Mouse (Mus musculus) midbrain, postnatal 0 days (tissue): ENCODE measurements at regions not wholly inside any gene's neighbourhood (a gene's known extent, or its start where the extent isn't known, plus 50 kb on each side); places are given as distances from the start of the nearest gene placed in this dataset.
A peak's percentile ranks its signal among the peaks of the same experiment; 100 is the strongest.

Experiments
- ATAC-seq: fragments of 200-750 bp; cut with Nextera tagmentation; 2 replicates; pipeline ENCODE4 v1.8.0; 2017; ENCODE audit warnings: moderate number of reproducible peaks, mild to moderate bottlenecking, moderate TSS enrichment, moderate library complexity; ENCODE audit not compliant: low FRiP score
- DNase-seq: peaks from one replicate; pipeline ENCODE4 v3.0.0-alpha.2; 2015; ENCODE audit warnings: low spot score
- H3K27ac ChIP-seq: fragments of 300-500 bp; sonication (generic); 2 replicates; pipeline ENCODE4 v1.5.1; 2014; ENCODE audit warnings: low read depth, mild to moderate bottlenecking, low read length, mixed read lengths
- H3K27me3 ChIP-seq: fragments of 300-500 bp; sonication (generic); 2 replicates; pipeline ENCODE4 v1.6.1; 2014; ENCODE audit warnings: low read length, control low read depth, mixed read lengths; ENCODE audit not compliant: insufficient read depth
- H3K36me3 ChIP-seq: fragments of 300-500 bp; sonication (generic); 2 replicates; pipeline ENCODE4 v1.6.1; 2014; ENCODE audit warnings: low read length, control low read depth, mixed read lengths; ENCODE audit not compliant: insufficient read depth
- H3K4me1 ChIP-seq: fragments of 300-500 bp; sonication (generic); 2 replicates; pipeline ENCODE4 v1.6.1; 2014; ENCODE audit warnings: mild to moderate bottlenecking, control low read depth, antibody characterized with exemption, low read length, mixed read lengths; ENCODE audit not compliant: insufficient read depth
- H3K4me2 ChIP-seq: fragments of 300-500 bp; sonication (generic); 2 replicates; pipeline ENCODE4 v1.6.1; 2014; ENCODE audit warnings: low read depth, mild to moderate bottlenecking, low read length, mixed read lengths; ENCODE audit not compliant: poor library complexity, severe bottlenecking
- H3K4me3 ChIP-seq: fragments of 300-500 bp; sonication (generic); 2 replicates; pipeline ENCODE4 v1.5.1; 2014; ENCODE audit warnings: low read depth, mild to moderate bottlenecking, low read length, moderate library complexity
- H3K9ac ChIP-seq: fragments of 300-500 bp; sonication (generic); replicated peaks from 2 replicates; pipeline ENCODE4 v1.6.1; 2014; ENCODE audit warnings: mild to moderate bottlenecking, low read length, moderate library complexity, mixed read lengths; ENCODE audit not compliant: poor library complexity, severe bottlenecking
- H3K9me3 ChIP-seq: fragments of 300-500 bp; sonication (generic); 2 replicates; pipeline ENCODE4 v1.6.1; 2016; ENCODE audit warnings: low read length, control low read depth
- CTCF ChIP-seq: IDR thresholded peaks from 2 replicates; pipeline ENCODE4 v1.5.1; 2016; ENCODE audit warnings: antibody characterized with exemption, mild to moderate bottlenecking
- whole genome bisulfite sequencing: fragments of 180-500 bp; shearing (Covaris S2); extraction: QIAGEN DNeasy Blood & Tissue Kit; methylation state at CpG from one replicate; pipeline ENCODE4 v1.1.7; 2014; 5-methylcytosine and 5-hydroxymethylcytosine counted together

DNA sequence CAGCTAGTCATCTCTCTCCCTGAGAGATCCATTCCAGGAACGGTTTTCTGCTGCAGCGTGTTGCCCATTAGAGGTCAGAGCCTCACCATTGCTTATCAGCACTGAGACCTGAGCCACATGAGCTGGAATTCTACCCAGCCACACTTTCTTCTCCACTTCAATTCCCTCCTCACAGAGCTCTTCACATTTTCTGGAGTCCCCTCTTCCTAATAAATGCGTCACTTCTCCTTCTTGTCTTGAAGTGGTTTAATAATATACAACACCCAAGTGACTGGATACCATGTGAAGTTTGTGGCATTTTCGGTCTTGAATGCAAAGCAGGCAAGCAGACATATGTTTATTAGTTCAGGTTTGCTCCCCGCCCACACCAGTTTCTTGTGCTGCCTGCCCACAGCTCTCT, 324.9 kb downstream of the Fat4 start:
- H3K27ac ChIP-seq, result no peak overlapping the region
- DNase-seq, result no peak
- H3K9ac ChIP-seq, result no peak overlapping the region
- H3K27me3 ChIP-seq, result no peaks in the 10 kb centered on the region
- no peak for TF ChIP-seq CTCF
- ATAC-seq, result no peak
- no peak overlapping the region for H3K4me3 ChIP-seq
- no peaks in the 10 kb centered on the region for H3K36me3 ChIP-seq
- H3K4me2 ChIP-seq, result no peak overlapping the region
- WGBS, result 79% methylated on average over 5 of the region's 5 CpGs
- H3K9me3 ChIP-seq, result no peaks in the 10 kb centered on the region
- H3K4me1 ChIP-seq, result no peaks in the 10 kb centered on the region

- Histone ChIP-seq H3K36me3 (no peaks in the 10 kb centered on the region), H3K27me3 (no peaks in the 10 kb centered on the region), H3K4me1 (no peaks in the 10 kb centered on the region), H3K4me3 (no peak overlapping the region), H3K4me2 (no peak overlapping the region), H3K9ac (no peak overlapping the region), H3K9me3 (no peaks in the 10 kb centered on the region), H3K27ac (peak overlapping the region; percentile 12; the same call in 1 of the 2 replicates)
- TF ChIP-seq CTCF, result no peak
- WGBS, result 22% methylated on average over 10 of the region's 10 CpGs
- ATAC-seq, result no peak
- peak; percentile 29 for DNase-seq
Observed at GRCm38 (mm10) chr3:39220011-39220706, 333.4 kb downstream of the Fat4 start.

GRCm38 (mm10) chr3:39220707-39221034, 333.9 kb downstream of the Fat4 start:
- ATAC-seq (no peak), DNase-seq (no peak)
- Histone ChIP-seq H3K36me3 (no peaks in the 10 kb centered on the region), H3K27ac (no peak overlapping the region), H3K9me3 (no peaks in the 10 kb centered on the region), H3K4me2 (no peak overlapping the region), H3K9ac (no peak overlapping the region), H3K27me3 (no peaks in the 10 kb centered on the region), H3K4me3 (no peak overlapping the region), H3K4me1 (no peaks in the 10 kb centered on the region)
- peak; percentile 50 for TF ChIP-seq CTCF
- 20% methylated on average over 2 of the region's 2 CpGs for whole genome bisulfite sequencing

DNA sequence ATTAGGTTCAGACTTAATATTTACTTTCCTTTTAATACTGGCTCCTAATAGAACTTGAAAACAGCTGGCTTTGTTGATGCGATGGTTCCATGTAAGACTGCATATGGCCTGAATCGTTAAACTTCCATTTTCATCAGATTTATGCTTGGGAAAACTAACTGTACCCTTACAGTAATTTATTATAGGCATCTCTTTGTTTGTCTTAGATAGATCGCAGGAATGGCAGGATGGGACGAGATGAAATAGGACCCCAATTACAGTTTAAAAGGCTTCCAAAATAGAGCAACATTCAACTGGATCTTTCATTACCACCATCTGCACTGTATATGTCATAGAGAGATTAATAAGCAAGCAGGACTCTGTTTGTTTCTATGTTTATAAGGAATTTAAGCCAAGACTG, 335.3 kb downstream of the Fat4 start:
- no peak for DNase-seq
- Histone ChIP-seq H3K27ac (no peak overlapping the region), H3K4me2 (no peak overlapping the region), H3K9ac (no peak overlapping the region), H3K27me3 (no peaks in the 10 kb centered on the region), H3K4me3 (no peak overlapping the region), H3K9me3 (no peaks in the 10 kb centered on the region), H3K36me3 (no peaks in the 10 kb centered on the region), H3K4me1 (no peaks in the 10 kb centered on the region)
- no peak for ATAC-seq
- 91% methylated on average over 4 of the region's 4 CpGs for WGBS
- TF ChIP-seq CTCF, result no peak

DNA sequence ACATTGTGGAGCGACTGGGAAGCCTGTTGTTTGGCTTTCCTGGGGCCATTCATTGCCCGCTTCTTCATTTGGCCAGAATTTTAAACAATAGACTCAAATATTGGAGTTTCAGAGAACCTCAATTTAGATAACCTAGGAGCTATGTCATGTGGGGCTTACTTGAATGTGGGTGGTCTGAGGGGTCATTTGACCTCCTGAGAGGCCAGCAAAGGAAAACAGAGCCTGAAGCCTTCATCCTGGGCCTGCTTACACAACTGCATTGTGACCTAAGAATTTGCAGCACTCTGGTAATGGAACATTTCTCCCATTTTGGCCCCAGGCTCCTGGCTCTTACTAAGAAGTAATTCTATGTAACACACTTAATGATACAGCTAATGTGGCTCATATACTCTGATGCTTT, 348.2 kb downstream of the Fat4 start:
- no peaks in the 10 kb centered on the region for H3K4me1 ChIP-seq
- ATAC-seq (no peak), DNase-seq (no peak)
- no peak overlapping the region for H3K27ac ChIP-seq
- TF ChIP-seq CTCF, result no peak
- no peaks in the 10 kb centered on the region for H3K27me3 ChIP-seq
- WGBS, result 84% methylated on average over 2 of the region's 2 CpGs
- H3K4me3 ChIP-seq, result no peak overlapping the region
- H3K9me3 ChIP-seq, result no peaks in the 10 kb centered on the region
- H3K36me3 ChIP-seq, result no peaks in the 10 kb centered on the region
- no peak overlapping the region for H3K9ac ChIP-seq
- H3K4me2 ChIP-seq, result no peak overlapping the region

- no peak for TF ChIP-seq CTCF
- no peak overlapping the region for H3K27ac ChIP-seq
- H3K27me3 ChIP-seq, result no peaks in the 10 kb centered on the region
- H3K4me1 ChIP-seq, result no peaks in the 10 kb centered on the region
- 81% methylated on average over 4 of the region's 4 CpGs for WGBS
- no peak overlapping the region for H3K4me3 ChIP-seq
- no peaks in the 10 kb centered on the region for H3K9me3 ChIP-seq
- DNase-seq (no peak), ATAC-seq (no peak)
- H3K36me3 ChIP-seq, result no peaks in the 10 kb centered on the region
- H3K9ac ChIP-seq, result no peak overlapping the region
- no peak overlapping the region for H3K4me2 ChIP-seq
Observed at GRCm38 (mm10) chr3:39248712-39249111, 362.0 kb downstream of the Fat4 start.
